Mouse (Mus musculus): ENCODE data around the gene Osm. TPM values are rescaled to one million over a fixed set of nuclear protein-coding genes. Genes with fewer than 3 reads are reported as not detected.

Gene Osm
- total and polyA plus RNA-seq, 2 experiments: not detected

- H3K27ac ChIP-seq (replicated peaks; ENCODE audit: insufficient read depth, low read depth, low read length): no peak overlapping the region
- no peaks in the 10 kb centered on the region for H3K79me2 ChIP-seq (ENCODE audit: control insufficient read depth, insufficient read depth, low read length)
- peak; percentile 40; the same call in 1 of the 2 replicates for TF ChIP-seq CTCF (IDR thresholded peaks at IDR 0.05; ENCODE audit: low read depth, low read length)
- no peak for TF ChIP-seq POLR2A (IDR thresholded peaks at IDR 0.05; ENCODE audit: extremely low read depth, insufficient read depth, low read length)
- H3K4me3 ChIP-seq (ENCODE audit: insufficient read depth, low read depth, low read length): no peak overlapping the region
- no peaks in the 10 kb centered on the region for H3K27me3 ChIP-seq (ENCODE audit: control insufficient read depth, insufficient read depth, low read length)
- 81% methylated on average over 5 of the region's 5 CpGs for WGBS
- DNase-seq (ENCODE audit: extremely low read depth, low read depth, low spot score): no peak
- no peak overlapping the region for H3K9ac ChIP-seq (ENCODE audit: low read depth, low read length)
- peaks cover 34% of the 10 kb centered on the region for H3K36me3 ChIP-seq (ENCODE audit: control insufficient read depth, insufficient read depth, low read length)
- no peaks in the 10 kb centered on the region for H3K4me1 ChIP-seq (ENCODE audit: control insufficient read depth, insufficient read depth, low read length)
Measured at GRCm38 (mm10) chr11:4209556-4209955, 26.7 kb upstream of the Osm start.

- WGBS: 26% methylated on average over 1 of the region's 1 CpGs
- Histone ChIP-seq H3K9ac (ENCODE audit: low read depth, low read length) (no peak overlapping the region), H3K27ac (replicated peaks; ENCODE audit: insufficient read depth, low read depth, low read length) (no peak overlapping the region), H3K4me1 (ENCODE audit: control insufficient read depth, insufficient read depth, low read length) (no peaks in the 10 kb centered on the region), H3K4me3 (ENCODE audit: insufficient read depth, low read depth, low read length) (no peak overlapping the region), H3K79me2 (ENCODE audit: control insufficient read depth, insufficient read depth, low read length) (no peaks in the 10 kb centered on the region), H3K36me3 (ENCODE audit: control insufficient read depth, insufficient read depth, low read length) (peaks cover 33% of the 10 kb centered on the region), H3K27me3 (ENCODE audit: control insufficient read depth, insufficient read depth, low read length) (no peaks in the 10 kb centered on the region)
- DNase-seq (ENCODE audit: extremely low read depth, low read depth, low spot score): no peak
- no peak for TF ChIP-seq CTCF (IDR thresholded peaks at IDR 0.05; ENCODE audit: low read depth, low read length)
- no peak for TF ChIP-seq POLR2A (IDR thresholded peaks at IDR 0.05; ENCODE audit: extremely low read depth, insufficient read depth, low read length)
Measured at GRCm38 (mm10) chr11:4210786-4211185, 25.4 kb upstream of the Osm start.

GRCm38 (mm10) chr11:4213107-4213506 is 23.1 kb upstream of the Osm start:
- H3K9ac ChIP-seq (ENCODE audit: low read depth, low read length): no peak overlapping the region
- peaks cover 26% of the 10 kb centered on the region for H3K36me3 ChIP-seq (ENCODE audit: control insufficient read depth, insufficient read depth, low read length)
- WGBS: 96% methylated on average over 10 of the region's 10 CpGs
- H3K27me3 ChIP-seq (ENCODE audit: control insufficient read depth, insufficient read depth, low read length): no peaks in the 10 kb centered on the region
- DNase-seq (ENCODE audit: extremely low read depth, low read depth, low spot score): no peak
- H3K79me2 ChIP-seq (ENCODE audit: control insufficient read depth, insufficient read depth, low read length): no peaks in the 10 kb centered on the region
- H3K4me3 ChIP-seq (ENCODE audit: insufficient read depth, low read depth, low read length): no peak overlapping the region
- TF ChIP-seq CTCF (IDR thresholded peaks at IDR 0.05; ENCODE audit: low read depth, low read length) (no peak), POLR2A (IDR thresholded peaks at IDR 0.05; ENCODE audit: extremely low read depth, insufficient read depth, low read length) (no peak)
- H3K27ac ChIP-seq (replicated peaks; ENCODE audit: insufficient read depth, low read depth, low read length): no peak overlapping the region
- H3K4me1 ChIP-seq (ENCODE audit: control insufficient read depth, insufficient read depth, low read length): peaks cover 2% of the 10 kb centered on the region; the same call in 1 of the 2 replicates

- TF ChIP-seq CTCF (IDR thresholded peaks at IDR 0.05; ENCODE audit: low read depth, low read length) (no peak), POLR2A (IDR thresholded peaks at IDR 0.05; ENCODE audit: extremely low read depth, insufficient read depth, low read length) (no peak)
- H3K79me2 ChIP-seq (ENCODE audit: control insufficient read depth, insufficient read depth, low read length): no peaks in the 10 kb centered on the region
Measured at GRCm38 (mm10) chr11:4214572-4214971, 21.6 kb upstream of the Osm start.

GRCm38 (mm10) chr11:4215061-4215460 is 21.2 kb upstream of the Osm start:
- no peak overlapping the region for H3K9ac ChIP-seq (ENCODE audit: low read depth, low read length)
- TF ChIP-seq CTCF (IDR thresholded peaks at IDR 0.05; ENCODE audit: low read depth, low read length) (no peak), POLR2A (IDR thresholded peaks at IDR 0.05; ENCODE audit: extremely low read depth, insufficient read depth, low read length) (no peak)
- no peak overlapping the region for H3K27ac ChIP-seq (replicated peaks; ENCODE audit: insufficient read depth, low read depth, low read length)
- no peaks in the 10 kb centered on the region for H3K27me3 ChIP-seq (ENCODE audit: control insufficient read depth, insufficient read depth, low read length)
- 86% methylated on average over 10 of the region's 10 CpGs for WGBS
- H3K4me1 ChIP-seq (ENCODE audit: control insufficient read depth, insufficient read depth, low read length): peaks cover 2% of the 10 kb centered on the region; the same call in 1 of the 2 replicates
- H3K4me3 ChIP-seq (ENCODE audit: insufficient read depth, low read depth, low read length): no peak overlapping the region
- no peak for DNase-seq (ENCODE audit: extremely low read depth, low read depth, low spot score)
- no peaks in the 10 kb centered on the region for H3K79me2 ChIP-seq (ENCODE audit: control insufficient read depth, insufficient read depth, low read length)
- peaks cover 16% of the 10 kb centered on the region for H3K36me3 ChIP-seq (ENCODE audit: control insufficient read depth, insufficient read depth, low read length)

More at GRCm38 (mm10) chr11:4214572-4214971, 21.6 kb upstream of the Osm start:
- H3K27me3 ChIP-seq (ENCODE audit: control insufficient read depth, insufficient read depth, low read length): no peaks in the 10 kb centered on the region
- H3K4me3 ChIP-seq (ENCODE audit: insufficient read depth, low read depth, low read length): no peak overlapping the region
- no peak for DNase-seq (ENCODE audit: extremely low read depth, low read depth, low spot score)
- peaks cover 21% of the 10 kb centered on the region for H3K36me3 ChIP-seq (ENCODE audit: control insufficient read depth, insufficient read depth, low read length)
- 95% methylated on average over 14 of the region's 14 CpGs for WGBS
- H3K9ac ChIP-seq (ENCODE audit: low read depth, low read length): no peak overlapping the region
- H3K4me1 ChIP-seq (ENCODE audit: control insufficient read depth, insufficient read depth, low read length): peaks cover 2% of the 10 kb centered on the region; the same call in 1 of the 2 replicates
- H3K27ac ChIP-seq (replicated peaks; ENCODE audit: insufficient read depth, low read depth, low read length): no peak overlapping the region

- H3K4me3 ChIP-seq (ENCODE audit: insufficient read depth, low read depth, low read length): no peak overlapping the region
- no peaks in the 10 kb centered on the region for H3K27me3 ChIP-seq (ENCODE audit: control insufficient read depth, insufficient read depth, low read length)
- no peaks in the 10 kb centered on the region for H3K79me2 ChIP-seq (ENCODE audit: control insufficient read depth, insufficient read depth, low read length)
- peak overlapping the region; percentile 69 for H3K27ac ChIP-seq (replicated peaks; ENCODE audit: insufficient read depth, low read depth, low read length)
- H3K36me3 ChIP-seq (ENCODE audit: control insufficient read depth, insufficient read depth, low read length): peaks cover 10% of the 10 kb centered on the region
- H3K9ac ChIP-seq (ENCODE audit: low read depth, low read length): no peak overlapping the region; the same call in 1 of the 2 replicates
- H3K4me1 ChIP-seq (ENCODE audit: control insufficient read depth, insufficient read depth, low read length): peaks cover 2% of the 10 kb centered on the region; the same call in 1 of the 2 replicates
- TF ChIP-seq POLR2A (IDR thresholded peaks at IDR 0.05; ENCODE audit: extremely low read depth, insufficient read depth, low read length) (no peak), CTCF (IDR thresholded peaks at IDR 0.05; ENCODE audit: low read depth, low read length) (no peak)
- no peak for DNase-seq (ENCODE audit: extremely low read depth, low read depth, low spot score)
- WGBS: 78% methylated on average over 9 of the region's 9 CpGs
Measured at GRCm38 (mm10) chr11:4216248-4217000, 19.8 kb upstream of the Osm start.
